Mouse (Mus musculus) lung, embryonic 14.5 days (tissue): ENCODE results near the gene Naa38. TPM values are rescaled to one million over a fixed set of nuclear protein-coding genes. Genes with fewer than 3 reads are reported as not detected.

Experiments used
- ATAC-seq: fragments of 200-750 bp; cut with Nextera tagmentation; 2 replicates; pipeline ENCODE4 v1.8.0; 2017; ENCODE audit warnings: mild to moderate bottlenecking, moderate TSS enrichment, moderate library complexity; ENCODE audit not compliant: insufficient read depth
- DNase-seq: peaks from one replicate; pipeline ENCODE4 v3.0.0-alpha.2; 2015
- H3K27ac ChIP-seq: fragments of 300-500 bp; sonication (generic); 2 replicates; pipeline ENCODE4 v1.5.1; 2014; ENCODE audit warnings: low read depth, mild to moderate bottlenecking, moderate library complexity
- H3K27me3 ChIP-seq: fragments of 300-500 bp; sonication (generic); 2 replicates; pipeline ENCODE4 v1.6.1; 2014; ENCODE audit warnings: low read length, control low read depth; ENCODE audit not compliant: insufficient read depth
- H3K36me3 ChIP-seq: fragments of 300-500 bp; sonication (generic); 2 replicates; pipeline ENCODE4 v1.6.1; 2014; ENCODE audit warnings: control low read depth; ENCODE audit not compliant: insufficient read depth
- H3K4me1 ChIP-seq: fragments of 300-500 bp; sonication (generic); 2 replicates; pipeline ENCODE4 v1.6.1; 2014; ENCODE audit warnings: antibody characterized with exemption, control low read depth; ENCODE audit not compliant: insufficient read depth
- H3K4me2 ChIP-seq: fragments of 300-500 bp; sonication (generic); 2 replicates; pipeline ENCODE4 v1.6.1; 2014; ENCODE audit warnings: mild to moderate bottlenecking
- H3K4me3 ChIP-seq: fragments of 300-500 bp; sonication (generic); 2 replicates; pipeline ENCODE4 v1.5.1; 2014; ENCODE audit warnings: low read depth, low read length
- H3K9ac ChIP-seq: fragments of 300-500 bp; sonication (generic); 2 replicates; pipeline ENCODE4 v1.6.1; 2014
- H3K9me3 ChIP-seq: fragments of 300-500 bp; sonication (generic); 2 replicates; pipeline ENCODE4 v1.6.1; 2016; ENCODE audit warnings: low read depth, low read length, control low read depth
- CTCF ChIP-seq: IDR thresholded peaks from 2 replicates; pipeline ENCODE4 v1.5.1; 2016; ENCODE audit warnings: antibody characterized with exemption, low read depth
- WGBS: fragments of 180-500 bp; shearing (Covaris S2); extraction: QIAGEN DNeasy Blood & Tissue Kit; methylation state at CpG from one replicate; pipeline ENCODE4 v1.1.7; 2014; 5-methylcytosine and 5-hydroxymethylcytosine counted together
- polyA plus RNA-seq: library from polyadenylated mRNA; unstranded; fragments of >200 nt; fragmentation: Nextera tagmentation; extraction: Ambion mirVana; gene quantifications from 2 replicates; pipeline ENCODE4 v1.2.1, GENCODE M21; 2014

Gene Naa38
- polyA plus RNA-seq, 1 experiment from 2014 or later, result 169 TPM

DNA sequence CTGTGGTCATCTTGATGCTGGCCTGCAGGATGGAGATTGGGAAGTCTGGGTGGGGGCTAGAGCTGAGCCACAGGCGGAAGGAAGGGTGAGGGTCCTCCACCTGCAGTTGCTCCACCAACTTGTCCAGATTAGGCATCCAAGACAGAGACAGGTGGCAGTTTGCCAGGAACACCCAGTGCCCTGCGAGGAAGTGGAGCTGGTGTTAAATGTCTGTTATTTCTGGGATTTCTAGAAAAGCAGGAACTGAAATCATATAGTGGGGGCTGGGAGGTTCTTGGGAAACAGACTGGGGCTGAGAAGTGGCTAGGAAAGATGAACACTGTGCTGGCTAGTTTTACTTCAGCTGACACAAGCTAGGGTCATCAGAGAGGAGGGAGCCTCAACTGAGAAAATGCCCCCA, 34.0 kb downstream of the Naa38 start:
- DNase-seq (peak; percentile 51), ATAC-seq (no peak)
- no peaks in the 10 kb centered on the region for H3K36me3 ChIP-seq
- H3K4me2 ChIP-seq, result no peak overlapping the region
- no peaks in the 10 kb centered on the region for H3K4me1 ChIP-seq
- no peak for TF ChIP-seq CTCF
- H3K27me3 ChIP-seq, result no peaks in the 10 kb centered on the region
- H3K9me3 ChIP-seq, result no peaks in the 10 kb centered on the region
- no peak overlapping the region for H3K4me3 ChIP-seq
- WGBS, result 14% methylated on average over 2 of the region's 2 CpGs
- H3K27ac ChIP-seq, result no peak overlapping the region; the same call in 1 of the 2 replicates
- no peak overlapping the region for H3K9ac ChIP-seq

DNA sequence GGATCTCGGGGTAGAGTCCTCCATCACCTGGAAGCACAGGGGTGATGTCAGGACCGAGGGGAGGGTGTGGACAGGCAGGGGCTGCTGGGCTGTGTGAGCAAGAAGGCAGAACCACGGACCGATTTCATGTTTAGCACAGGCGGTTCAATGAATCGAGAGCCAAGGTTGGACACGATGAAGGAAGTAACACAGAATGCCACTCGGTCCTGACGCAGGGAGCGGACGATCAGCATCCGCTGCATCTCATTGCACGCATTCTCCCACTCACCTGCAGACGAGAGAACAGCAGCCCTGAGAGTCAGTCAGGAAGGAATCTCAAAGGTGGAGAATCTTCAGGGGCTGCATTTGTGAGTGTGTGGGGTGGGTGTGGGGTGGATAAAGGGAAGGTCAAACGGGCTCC, 35.3 kb downstream of the Naa38 start:
- DNase-seq (no peak), ATAC-seq (no peak)

DNA sequence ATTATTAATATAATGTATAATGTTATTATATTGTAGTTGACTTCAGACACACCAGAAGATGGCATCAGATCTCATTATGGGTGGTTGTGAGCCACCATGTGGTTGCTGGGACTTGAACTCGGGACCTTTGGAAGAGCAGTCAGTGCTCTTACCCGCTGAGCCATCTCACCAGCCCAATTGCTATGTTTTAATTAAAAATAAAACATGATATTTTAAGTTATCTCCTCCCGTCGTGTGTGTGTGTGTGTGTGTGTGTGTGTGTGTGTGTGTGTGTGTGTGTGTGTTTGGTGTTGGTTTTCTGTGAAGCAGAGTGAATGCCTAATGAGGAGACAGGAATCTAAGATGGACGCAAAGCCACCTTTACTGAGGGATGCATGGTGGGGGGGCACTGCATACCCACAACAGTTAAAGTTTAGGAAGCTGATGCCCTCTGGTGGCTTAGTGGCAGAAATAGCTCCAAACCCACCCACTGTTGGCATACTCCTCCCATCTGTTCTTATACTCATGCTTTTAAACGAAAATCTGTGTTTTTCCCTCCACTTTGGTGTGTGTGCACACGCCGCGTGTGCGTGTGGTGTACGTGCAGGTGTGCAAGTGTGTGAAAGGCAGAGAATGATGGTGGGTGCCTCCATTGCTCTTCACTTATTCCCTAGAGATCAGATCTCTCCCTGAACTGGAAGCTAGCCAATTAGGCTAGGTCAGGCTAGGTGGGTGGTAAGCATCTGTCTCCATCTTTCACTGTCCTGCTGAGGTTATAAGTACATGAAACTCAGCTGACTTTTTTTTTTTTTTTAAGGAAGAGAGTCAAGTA, 36.7 kb downstream of the Naa38 start:
- H3K9me3 ChIP-seq, result no peaks in the 10 kb centered on the region
- peak overlapping the region; percentile 42 for H3K4me2 ChIP-seq
- H3K4me3 ChIP-seq, result no peak overlapping the region
- ATAC-seq (peak; percentile 74), DNase-seq (peak; percentile 94)
- H3K27me3 ChIP-seq, result no peaks in the 10 kb centered on the region
- WGBS, result 33% methylated on average over 11 of the region's 11 CpGs
- no peak overlapping the region for H3K9ac ChIP-seq
- no peak overlapping the region for H3K27ac ChIP-seq
- H3K4me1 ChIP-seq, result no peaks in the 10 kb centered on the region
- H3K36me3 ChIP-seq, result no peaks in the 10 kb centered on the region
- peak; percentile 91 for TF ChIP-seq CTCF

More for the DNA sequence above, 35.3 kb downstream of the Naa38 start:
- TF ChIP-seq CTCF, result no peak
- H3K4me1 ChIP-seq, result no peaks in the 10 kb centered on the region
- H3K9ac ChIP-seq, result no peak overlapping the region
- no peak overlapping the region for H3K4me2 ChIP-seq
- WGBS, result 85% methylated on average over 15 of the region's 15 CpGs
- no peaks in the 10 kb centered on the region for H3K27me3 ChIP-seq
- no peak overlapping the region for H3K27ac ChIP-seq
- H3K36me3 ChIP-seq, result no peaks in the 10 kb centered on the region
- H3K4me3 ChIP-seq, result no peak overlapping the region
- H3K9me3 ChIP-seq, result no peaks in the 10 kb centered on the region

DNA sequence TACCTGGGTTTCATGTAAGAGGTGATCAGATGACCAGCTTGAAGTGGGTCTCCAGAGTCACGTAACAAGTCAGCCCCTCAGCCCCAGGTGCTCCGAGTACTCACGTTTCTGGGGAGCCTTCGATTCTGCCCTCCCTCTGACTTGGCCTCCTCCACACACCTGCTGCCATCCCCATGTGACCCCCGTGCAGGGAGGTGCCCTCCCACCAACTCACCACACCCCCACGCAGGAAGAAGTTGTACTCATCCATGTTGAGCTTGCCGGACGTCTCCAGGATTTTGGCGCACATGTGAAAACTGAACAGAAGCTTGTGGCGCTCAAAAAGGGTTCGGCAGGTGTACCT, 37.3 kb downstream of the Naa38 start:
- H3K27ac ChIP-seq, result no peak overlapping the region
- WGBS, result 59% methylated on average over 11 of the region's 11 CpGs
- H3K9me3 ChIP-seq, result no peaks in the 10 kb centered on the region
- H3K4me2 ChIP-seq, result no peak overlapping the region
- no peaks in the 10 kb centered on the region for H3K4me1 ChIP-seq
- H3K36me3 ChIP-seq, result no peaks in the 10 kb centered on the region
- DNase-seq, result no peak
- no peak for ATAC-seq
- H3K4me3 ChIP-seq, result no peak overlapping the region
- H3K9ac ChIP-seq, result no peak overlapping the region
- H3K27me3 ChIP-seq, result no peaks in the 10 kb centered on the region
- no peak for TF ChIP-seq CTCF

GRCm38 (mm10) chr11:69433189-69433588, 37.9 kb downstream of the Naa38 start:
- H3K27me3 ChIP-seq, result no peaks in the 10 kb centered on the region
- H3K4me2 ChIP-seq, result no peak overlapping the region
- ATAC-seq (no peak), DNase-seq (no peak)
- H3K9ac ChIP-seq, result no peak overlapping the region
- H3K4me3 ChIP-seq, result no peak overlapping the region
- WGBS, result 46% methylated on average over 6 of the region's 6 CpGs
- no peaks in the 10 kb centered on the region for H3K9me3 ChIP-seq
- H3K36me3 ChIP-seq, result no peaks in the 10 kb centered on the region
- no peak for TF ChIP-seq CTCF
- no peaks in the 10 kb centered on the region for H3K4me1 ChIP-seq
- H3K27ac ChIP-seq, result no peak overlapping the region

- H3K4me3 ChIP-seq, result no peak overlapping the region
- H3K4me1 ChIP-seq, result no peaks in the 10 kb centered on the region
- H3K27me3 ChIP-seq, result no peaks in the 10 kb centered on the region
- no peak overlapping the region for H3K4me2 ChIP-seq
- TF ChIP-seq CTCF, result no peak
- ATAC-seq (no peak), DNase-seq (no peak)
- no peaks in the 10 kb centered on the region for H3K9me3 ChIP-seq
- 29% methylated on average over 3 of the region's 3 CpGs for WGBS
- no peaks in the 10 kb centered on the region for H3K36me3 ChIP-seq
- no peak overlapping the region for H3K27ac ChIP-seq
- no peak overlapping the region for H3K9ac ChIP-seq
Observed at GRCm38 (mm10) chr11:69437291-69437690, 42.0 kb downstream of the Naa38 start.

DNA sequence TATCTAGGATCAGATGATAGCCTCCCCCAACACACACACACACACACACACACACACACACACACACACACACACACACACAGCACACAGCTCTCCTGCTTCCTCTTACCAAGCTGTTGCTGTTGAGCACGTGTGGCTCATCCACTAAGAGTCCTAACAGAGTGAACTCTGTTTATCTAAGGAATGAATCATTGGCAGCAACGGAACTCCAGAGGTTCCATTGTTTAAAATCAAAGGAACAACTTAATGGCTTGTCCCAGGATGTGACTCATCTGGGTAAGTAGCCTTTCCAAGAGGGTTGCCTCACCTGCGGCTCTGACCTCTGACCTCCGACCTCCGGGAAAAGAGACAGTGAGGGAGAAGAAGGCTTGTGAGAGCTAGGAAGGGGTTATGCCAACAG, 48.0 kb downstream of the Naa38 start:
- Histone ChIP-seq H3K9me3 (no peaks in the 10 kb centered on the region), H3K27me3 (no peaks in the 10 kb centered on the region), H3K4me3 (no peak overlapping the region), H3K4me2 (no peak overlapping the region), H3K36me3 (no peaks in the 10 kb centered on the region), H3K4me1 (peaks cover 6% of the 10 kb centered on the region), H3K9ac (no peak overlapping the region), H3K27ac (peak overlapping the region; percentile 5; the same call in 1 of the 2 replicates)
- DNase-seq (peak; percentile 77), ATAC-seq (peak; percentile 86)
- 11% methylated on average over 5 of the region's 5 CpGs for WGBS
- TF ChIP-seq CTCF, result no peak

Other genes with a start within 250 kb of the Naa38 start
- not detected in 2 replicates for gene Alox12b, start 238.5 kb upstream of the Naa38 start, polyA plus RNA-seq
- gene Alox8, start 197.6 kb upstream of the Naa38 start, polyA plus RNA-seq, result not detected in 2 replicates
- gene Gucy2e, start 158.5 kb upstream of the Naa38 start, polyA plus RNA-seq, result not detected in 2 replicates
- 16.6 and 19.2 TPM in 2 replicates for gene Cntrob, start 71.7 kb upstream of the Naa38 start, polyA plus RNA-seq
- gene Trappc1, start 71.5 kb upstream of the Naa38 start, polyA plus RNA-seq, result 143 and 150 TPM in 2 replicates
- gene Kcnab3, start 69.2 kb upstream of the Naa38 start, polyA plus RNA-seq, result 0.89 and 1.3 TPM in 2 replicates
- 15.2 TPM in 2 replicates for gene Rnf227, start 55.0 kb upstream of the Naa38 start, polyA plus RNA-seq
- gene Chd3, start 26.1 kb upstream of the Naa38 start, polyA plus RNA-seq, result 57.3 and 59.9 TPM in 2 replicates
- 26.8 and 27.2 TPM in 2 replicates for gene Cyb5d1, start 144 bp downstream of the Naa38 start, polyA plus RNA-seq
- 37.5 and 39.1 TPM in 2 replicates for gene Tmem88, start 2.7 kb downstream of the Naa38 start, polyA plus RNA-seq
- 22.9 and 24.4 TPM in 2 replicates for gene Kdm6b, start 18.2 kb downstream of the Naa38 start, polyA plus RNA-seq
- gene Dnah2, start 153.6 kb downstream of the Naa38 start, polyA plus RNA-seq, result 0.58 and 1.9 TPM in 2 replicates
- gene Efnb3, start 164.7 kb downstream of the Naa38 start, polyA plus RNA-seq, result 2.8 and 3.3 TPM in 2 replicates
- gene Wrap53, start 184.8 kb downstream of the Naa38 start, polyA plus RNA-seq, result 27.1 and 33.6 TPM in 2 replicates
- 178 and 202 TPM in 2 replicates for gene Trp53, start 184.9 kb downstream of the Naa38 start, polyA plus RNA-seq
- gene Atp1b2, start 210.5 kb downstream of the Naa38 start, polyA plus RNA-seq, result 6.9 and 9.8 TPM in 2 replicates
- gene Shbg, start 222.4 kb downstream of the Naa38 start, polyA plus RNA-seq, result not detected in 2 replicates
- 18.0 and 18.3 TPM in 2 replicates for gene Sat2, start 226.5 kb downstream of the Naa38 start, polyA plus RNA-seq
- gene Fxr2, start 237.5 kb downstream of the Naa38 start, polyA plus RNA-seq, result 26.8 and 31.2 TPM in 2 replicates